Mouse (Mus musculus) olfactory bulb, adult 2 months (tissue): ENCODE data around the gene Ssr2.

ENCODE experiments used
- CTCF ChIP-seq: fragments of 200-500 bp; IDR thresholded peaks from 2 replicates; pipeline ENCODE4 v1.5.1; 2012; ENCODE audit warnings: low read depth, mild to moderate bottlenecking, low read length, moderate library complexity; ENCODE audit not compliant: insufficient read depth
- POLR2A ChIP-seq: fragments of 200-500 bp; IDR thresholded peaks from 2 replicates; pipeline ENCODE4 v1.6.1; 2012; ENCODE audit warnings: mild to moderate bottlenecking, low read depth, low read length, moderate library complexity; ENCODE audit not compliant: insufficient read depth

GRCm38 (mm10) chr3:88623346-88624135, 47.9 kb downstream of the Ssr2 start:
- no peak for TF ChIP-seq CTCF
- TF ChIP-seq POLR2A, result no peak
